Mouse (Mus musculus) intestine, embryonic 16.5 days (tissue): Measurements from ENCODE around the gene Mme. TPM values are rescaled to one million over a fixed set of nuclear protein-coding genes. Genes with fewer than 3 reads are reported as not detected.
A peak's percentile ranks its signal among the peaks of the same experiment; 100 is the strongest.

ENCODE experiments used
- ATAC-seq: fragments of 200-750 bp; cut with Nextera tagmentation; 2 replicates; pipeline ENCODE4 v1.8.0; 2017; ENCODE audit warnings: moderate TSS enrichment, moderate library complexity
- H3K27ac ChIP-seq: fragments of 300-500 bp; sonication (generic); 2 replicates; pipeline ENCODE4 v1.5.1; 2014; ENCODE audit warnings: mild to moderate bottlenecking, low read length
- H3K27me3 ChIP-seq: fragments of 300-500 bp; sonication (generic); replicated peaks from 2 replicates; pipeline ENCODE4 v1.6.1; 2014; ENCODE audit warnings: low read length, control low read depth, mixed read lengths; ENCODE audit not compliant: control insufficient read depth, insufficient read depth
- H3K36me3 ChIP-seq: fragments of 300-500 bp; sonication (generic); 2 replicates; pipeline ENCODE4 v1.6.1; 2014; ENCODE audit warnings: low read length, control low read depth; ENCODE audit not compliant: control insufficient read depth, insufficient read depth
- H3K4me1 ChIP-seq: fragments of 300-500 bp; sonication (generic); 2 replicates; pipeline ENCODE4 v1.6.1; 2014; ENCODE audit warnings: low read length, control low read depth, mixed read lengths; ENCODE audit not compliant: control insufficient read depth, insufficient read depth
- H3K4me2 ChIP-seq: fragments of 300-500 bp; sonication (generic); 2 replicates; pipeline ENCODE4 v1.6.1; 2014; ENCODE audit warnings: low read depth, low read length, control low read depth
- H3K4me3 ChIP-seq: fragments of 300-500 bp; sonication (generic); 2 replicates; pipeline ENCODE4 v1.5.1; 2014; ENCODE audit warnings: mild to moderate bottlenecking, low read length
- H3K9ac ChIP-seq: fragments of 300-500 bp; sonication (generic); 2 replicates; pipeline ENCODE4 v1.6.1; 2014; ENCODE audit warnings: low read depth, low read length
- H3K9me3 ChIP-seq: fragments of 300-500 bp; sonication (generic); 2 replicates; pipeline ENCODE4 v1.6.1; 2016; ENCODE audit warnings: low read length, control low read depth; ENCODE audit not compliant: control insufficient read depth
- WGBS: fragments of 180-500 bp; shearing (Covaris S2); extraction: QIAGEN DNeasy Blood & Tissue Kit; methylation state at CpG from one replicate; pipeline ENCODE4 v1.1.7; 2014; 5-methylcytosine and 5-hydroxymethylcytosine counted together
- polyA plus RNA-seq: library from polyadenylated mRNA; unstranded; fragments of >200 nt; fragmentation: Nextera tagmentation; extraction: Ambion mirVana; gene quantifications from 2 replicates; pipeline ENCODE4 v1.2.1, GENCODE M21; 2015

Gene Mme
- polyA plus RNA-seq, 1 experiment from 2014 or later: 12.9 TPM

DNA sequence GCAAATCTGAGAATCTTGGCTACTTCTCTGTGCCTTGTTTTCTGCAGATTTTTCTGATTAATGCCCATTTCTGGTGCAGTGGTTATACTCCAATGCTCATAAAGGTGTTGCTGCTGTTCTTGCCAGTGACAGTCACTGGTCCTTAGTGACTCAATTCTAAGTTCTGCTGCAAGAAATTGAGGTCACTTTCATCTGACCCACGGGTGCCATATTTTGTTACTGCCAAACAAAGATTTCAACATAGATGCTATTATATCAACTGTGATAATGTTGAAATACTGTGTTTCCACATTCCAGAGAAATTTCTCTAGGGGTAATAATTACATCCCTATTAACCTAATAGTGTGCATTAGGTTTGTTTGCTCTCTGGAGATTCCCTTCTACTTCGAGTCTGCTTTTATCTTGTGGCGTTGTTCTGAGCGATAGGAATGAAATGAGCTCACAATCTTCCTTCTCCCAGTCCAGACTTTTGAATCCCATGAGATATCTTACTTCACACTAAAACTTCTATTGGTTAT, 153.1 kb downstream of the Mme start:
- WGBS: 82% methylated on average over 4 of the region's 4 CpGs
- no peaks in the 10 kb centered on the region for H3K9me3 ChIP-seq
- H3K9ac ChIP-seq: no peak overlapping the region
- no peak for ATAC-seq
- no peaks in the 10 kb centered on the region for H3K4me1 ChIP-seq
- no peak overlapping the region for H3K4me2 ChIP-seq
- no peak overlapping the region for H3K27ac ChIP-seq
- no peaks in the 10 kb centered on the region for H3K36me3 ChIP-seq
- H3K27me3 ChIP-seq: no peaks in the 10 kb centered on the region
- no peak overlapping the region for H3K4me3 ChIP-seq

DNA sequence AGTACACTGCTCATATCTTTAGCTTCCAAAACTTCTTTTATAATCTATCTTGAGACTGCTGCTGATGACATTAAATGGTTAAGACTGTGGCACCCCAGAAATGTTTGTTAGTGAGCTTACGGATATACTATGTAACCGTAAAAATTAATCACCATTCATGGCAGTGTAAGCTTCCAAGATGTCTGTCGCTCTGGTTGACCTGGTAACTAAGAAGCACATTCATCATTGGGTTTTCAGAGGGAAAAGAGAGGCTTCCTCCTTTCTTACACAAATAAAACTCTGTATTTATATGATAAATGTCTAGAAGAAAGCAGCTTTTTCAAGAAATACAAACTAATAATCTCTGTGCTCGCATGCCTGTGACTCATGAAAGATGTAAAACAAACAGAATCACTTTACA, 156.8 kb downstream of the Mme start:
- Histone ChIP-seq H3K4me3 (no peak overlapping the region), H3K27me3 (no peaks in the 10 kb centered on the region), H3K36me3 (no peaks in the 10 kb centered on the region), H3K27ac (no peak overlapping the region), H3K9ac (no peak overlapping the region), H3K4me1 (no peaks in the 10 kb centered on the region), H3K4me2 (no peak overlapping the region), H3K9me3 (no peaks in the 10 kb centered on the region)
- WGBS: 48% methylated on average over 4 of the region's 4 CpGs
- ATAC-seq: no peak

DNA sequence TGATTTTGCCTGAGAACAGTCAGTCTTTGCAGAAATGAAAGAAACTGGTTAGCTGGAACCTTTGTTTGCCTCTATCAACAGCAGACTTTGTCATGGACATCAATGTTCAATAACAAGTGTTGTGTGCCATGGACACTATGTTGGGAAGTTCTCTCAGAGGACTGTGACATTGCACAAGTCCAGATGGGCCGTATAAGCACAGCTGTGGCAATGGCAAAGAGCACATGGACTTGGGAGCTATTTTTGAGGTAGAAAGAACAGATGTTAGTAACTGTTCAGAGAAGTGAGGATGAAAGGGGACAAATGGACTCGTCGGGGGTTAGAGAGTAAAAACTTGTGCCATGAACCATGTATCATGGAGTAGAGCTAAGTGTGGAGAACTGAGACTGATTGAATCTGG, 165.1 kb downstream of the Mme start:
- Histone ChIP-seq H3K9me3 (no peaks in the 10 kb centered on the region), H3K4me3 (no peak overlapping the region), H3K9ac (no peak overlapping the region), H3K4me2 (no peak overlapping the region), H3K4me1 (no peaks in the 10 kb centered on the region), H3K27ac (no peak overlapping the region), H3K27me3 (no peaks in the 10 kb centered on the region), H3K36me3 (no peaks in the 10 kb centered on the region)
- no peak for ATAC-seq
- WGBS: 85% methylated on average over 3 of the region's 3 CpGs

DNA sequence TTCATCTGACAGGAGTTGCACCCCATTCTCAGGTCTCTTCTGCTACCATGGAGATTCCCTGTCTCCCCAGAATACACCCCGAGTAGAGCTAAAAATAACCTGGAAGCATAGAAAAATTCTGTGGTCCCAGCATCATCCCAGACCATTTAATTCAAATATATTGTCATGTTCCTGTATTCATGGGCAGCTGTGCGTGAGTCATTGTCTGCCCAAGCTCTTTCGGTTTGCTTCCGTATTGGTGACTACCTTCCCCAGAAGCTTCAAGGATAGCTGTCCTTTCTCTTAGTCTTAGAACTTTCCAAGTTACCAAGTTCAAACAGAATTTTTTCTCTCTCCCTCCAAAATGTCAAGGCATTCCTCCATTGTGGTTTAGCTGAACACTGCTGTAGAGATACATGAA, 169.7 kb downstream of the Mme start:
- H3K4me1 ChIP-seq: peaks cover 4% of the 10 kb centered on the region; the same call in 1 of the 2 replicates
- 93% methylated on average over 4 of the region's 4 CpGs for WGBS
- H3K27ac ChIP-seq: no peak overlapping the region
- ATAC-seq: no peak
- H3K9ac ChIP-seq: no peak overlapping the region
- H3K9me3 ChIP-seq: no peaks in the 10 kb centered on the region
- no peak overlapping the region for H3K4me3 ChIP-seq
- H3K27me3 ChIP-seq: no peaks in the 10 kb centered on the region
- H3K4me2 ChIP-seq: no peak overlapping the region
- H3K36me3 ChIP-seq: no peaks in the 10 kb centered on the region

DNA sequence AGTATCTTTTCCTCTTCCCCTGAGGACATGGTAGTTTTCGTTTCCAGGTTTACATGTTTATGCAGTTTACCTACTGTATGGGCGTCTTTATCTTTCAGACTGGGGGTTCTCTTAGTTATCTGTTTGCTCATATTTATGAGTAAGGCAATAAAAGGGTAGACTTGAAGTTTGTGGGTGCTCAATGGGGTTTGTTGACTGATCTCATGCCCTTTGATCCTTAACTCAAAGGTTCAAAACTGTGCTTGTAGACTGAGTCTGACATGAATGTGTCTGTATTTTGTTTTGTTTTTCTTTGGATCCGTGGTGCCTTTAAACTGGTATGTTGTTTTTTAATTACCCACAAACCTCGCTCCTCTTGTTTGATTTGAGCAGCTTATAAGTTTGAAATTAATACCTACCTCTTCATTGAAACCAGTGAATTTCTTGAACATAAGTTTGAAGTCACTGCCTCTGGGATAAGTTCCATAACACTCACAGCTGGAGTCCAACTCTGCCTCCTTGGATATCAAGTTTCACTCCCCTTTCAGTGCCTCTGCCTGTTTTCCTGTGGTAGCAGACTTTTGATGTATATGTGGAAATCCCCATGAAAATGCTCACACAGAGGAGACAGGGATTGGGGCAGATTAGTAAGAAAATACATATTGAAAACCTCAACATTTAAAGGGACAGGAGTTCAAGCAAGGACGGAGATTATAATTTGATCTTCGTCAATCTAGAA, 171.0 kb downstream of the Mme start:
- Histone ChIP-seq H3K4me3 (no peak overlapping the region), H3K9me3 (no peaks in the 10 kb centered on the region), H3K36me3 (no peaks in the 10 kb centered on the region), H3K9ac (no peak overlapping the region), H3K4me2 (no peak overlapping the region), H3K4me1 (peaks cover 4% of the 10 kb centered on the region; the same call in 1 of the 2 replicates), H3K27ac (no peak overlapping the region), H3K27me3 (no peaks in the 10 kb centered on the region)
- 55% methylated on average over 6 of the region's 6 CpGs for WGBS
- ATAC-seq: peak; percentile 92

DNA sequence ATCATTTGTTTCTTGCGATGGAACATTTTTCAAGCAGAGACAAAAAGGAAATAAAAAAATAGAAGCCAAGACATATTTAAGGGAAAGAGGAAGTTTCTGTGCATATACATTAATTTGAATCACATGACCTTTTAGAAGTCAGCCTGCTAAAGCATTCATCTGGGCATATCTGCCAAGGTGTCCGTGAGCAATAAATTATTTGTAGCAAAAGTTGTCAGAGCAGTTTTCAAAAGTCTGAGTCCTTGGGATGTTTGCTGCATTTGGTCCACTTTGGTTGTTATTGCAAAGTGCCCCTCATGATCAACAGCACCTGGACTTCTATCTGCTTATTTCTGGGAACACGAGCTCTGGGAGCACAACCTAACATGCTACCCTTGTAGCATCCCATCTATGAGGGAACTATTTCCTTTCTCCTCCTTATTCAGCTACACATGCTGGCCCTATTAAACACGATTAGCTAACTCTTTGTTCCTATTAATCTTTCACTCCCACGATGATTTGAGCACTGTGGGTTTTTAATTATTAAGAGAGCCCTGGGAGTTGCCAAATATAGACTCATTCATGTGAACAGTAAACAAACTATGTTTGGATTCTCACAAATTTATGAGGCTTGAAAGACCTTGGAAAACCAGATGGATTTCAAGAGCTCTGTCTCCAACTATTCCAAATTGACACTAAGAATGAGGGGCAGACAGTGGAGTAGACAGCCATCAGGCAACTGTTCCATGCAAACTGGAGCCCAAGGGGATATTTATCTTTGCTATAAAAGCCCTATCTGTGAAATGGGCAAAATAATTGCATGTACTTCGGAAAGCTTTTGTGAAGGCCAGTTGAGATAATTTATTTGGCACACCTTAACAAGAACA, 171.9 kb downstream of the Mme start:
- peaks cover 4% of the 10 kb centered on the region; the same call in 1 of the 2 replicates for H3K4me1 ChIP-seq
- no peak overlapping the region for H3K27ac ChIP-seq
- no peak overlapping the region for H3K4me2 ChIP-seq
- H3K9ac ChIP-seq: no peak overlapping the region
- 0 out of 2 replicates have a peak, but pooled peaks have one; percentile 35 for ATAC-seq
- H3K36me3 ChIP-seq: no peaks in the 10 kb centered on the region
- H3K4me3 ChIP-seq: no peak overlapping the region
- H3K9me3 ChIP-seq: no peaks in the 10 kb centered on the region
- no peaks in the 10 kb centered on the region for H3K27me3 ChIP-seq
- WGBS: 56% methylated on average over 6 of the region's 6 CpGs

DNA sequence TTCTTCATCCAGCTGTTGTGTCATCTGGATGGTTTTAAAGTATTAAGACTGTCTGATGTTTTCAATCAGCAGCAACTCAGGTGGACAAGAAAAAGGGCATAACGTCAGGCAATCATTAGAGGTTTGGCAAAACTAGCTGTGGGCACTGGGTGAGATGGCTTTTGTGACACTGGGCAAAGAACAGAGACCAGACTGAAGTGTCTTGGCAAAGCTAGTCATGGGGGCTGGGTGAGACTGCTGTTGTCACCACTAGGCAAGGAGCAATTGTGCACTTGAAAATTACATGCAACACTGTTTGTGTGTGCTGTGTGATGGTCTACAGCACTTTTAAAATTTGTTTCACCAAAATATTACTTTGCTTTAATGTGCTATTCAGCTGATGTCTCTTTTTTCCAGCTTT, 175.9 kb downstream of the Mme start:
- peaks cover 4% of the 10 kb centered on the region; the same call in 1 of the 2 replicates for H3K4me1 ChIP-seq
- H3K27me3 ChIP-seq: no peaks in the 10 kb centered on the region
- no peak overlapping the region for H3K9ac ChIP-seq
- no peaks in the 10 kb centered on the region for H3K9me3 ChIP-seq
- ATAC-seq: no peak
- 78% methylated on average over 1 of the region's 1 CpGs for WGBS
- H3K4me3 ChIP-seq: no peak overlapping the region
- no peaks in the 10 kb centered on the region for H3K36me3 ChIP-seq
- H3K27ac ChIP-seq: no peak overlapping the region
- no peak overlapping the region for H3K4me2 ChIP-seq

DNA sequence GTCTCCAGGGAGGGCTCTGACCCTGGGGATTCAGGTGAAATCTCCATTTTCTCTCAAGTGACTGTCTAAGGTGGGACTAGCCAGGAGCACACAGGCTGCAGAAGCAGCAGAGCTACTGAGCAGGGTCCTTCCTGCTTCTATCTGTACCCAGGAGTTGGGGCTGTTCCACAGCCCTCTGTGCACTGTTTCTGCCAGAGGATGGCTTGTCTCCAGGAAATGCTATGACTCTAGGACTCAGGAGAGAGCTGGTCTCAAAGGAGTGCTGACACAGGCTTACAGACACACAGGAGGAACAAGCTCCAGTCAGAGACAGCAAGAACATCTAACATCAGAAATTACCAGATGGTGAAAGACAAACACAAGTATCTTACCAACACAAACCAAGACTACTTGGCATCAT, 176.4 kb downstream of the Mme start:
- no peak overlapping the region for H3K9ac ChIP-seq
- peaks cover 4% of the 10 kb centered on the region; the same call in 1 of the 2 replicates for H3K4me1 ChIP-seq
- H3K36me3 ChIP-seq: no peaks in the 10 kb centered on the region
- H3K9me3 ChIP-seq: no peaks in the 10 kb centered on the region
- no peak overlapping the region for H3K27ac ChIP-seq
- no peaks in the 10 kb centered on the region for H3K27me3 ChIP-seq
- H3K4me2 ChIP-seq: no peak overlapping the region
- no peak overlapping the region for H3K4me3 ChIP-seq
- ATAC-seq: no peak

DNA sequence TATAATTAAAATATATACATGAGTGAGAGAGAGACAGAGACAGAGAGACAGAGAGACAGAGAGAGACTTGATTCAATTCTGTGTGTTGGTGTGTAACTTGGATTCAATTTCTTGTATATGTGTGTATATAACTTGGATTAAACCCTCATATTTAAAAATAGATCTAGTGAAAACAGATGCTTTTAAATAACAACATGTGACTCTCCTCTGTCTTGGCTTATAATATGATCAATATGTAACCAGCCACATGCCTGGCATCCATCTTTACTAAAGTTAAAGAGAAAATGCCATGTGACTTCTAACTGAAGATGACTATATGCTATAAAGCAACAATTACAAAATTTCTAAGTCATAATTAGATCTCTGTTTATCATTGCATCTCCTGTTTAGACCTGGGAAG, 182.2 kb downstream of the Mme start:
- H3K4me1 ChIP-seq: no peaks in the 10 kb centered on the region
- H3K36me3 ChIP-seq: no peaks in the 10 kb centered on the region
- H3K4me3 ChIP-seq: no peak overlapping the region
- H3K9ac ChIP-seq: no peak overlapping the region
- H3K27ac ChIP-seq: no peak overlapping the region
- H3K9me3 ChIP-seq: no peaks in the 10 kb centered on the region
- no peak overlapping the region for H3K4me2 ChIP-seq
- no peak for ATAC-seq
- H3K27me3 ChIP-seq: no peaks in the 10 kb centered on the region
